Mouse (Mus musculus) liver, adult 2 months (tissue): Measurements from ENCODE around the gene Naa60.

Source experiments
- CTCF ChIP-seq: fragments of 200-500 bp; IDR thresholded peaks from 2 replicates; pipeline ENCODE4 v1.5.1; 2011; ENCODE audit warnings: low read depth, low read length, control low read depth
- POLR2A ChIP-seq: fragments of 200-500 bp; IDR thresholded peaks from 2 replicates; pipeline ENCODE4 v1.6.1; 2011; ENCODE audit warnings: low read length, control low read depth; ENCODE audit not compliant: insufficient read depth; ENCODE audit errors: extremely low read depth

- TF ChIP-seq CTCF (no peak), POLR2A (no peak)
Observed at GRCm38 (mm10) chr16:3842989-3843388, 29.2 kb upstream of the Naa60 start.
